Mouse (Mus musculus): ENCODE data around the gene Epb42. TPM values are rescaled to one million over a fixed set of nuclear protein-coding genes. Genes with fewer than 3 reads are reported as not detected.

Gene Epb42
- polyA plus RNA-seq, 1 experiment: not detected

DNA sequence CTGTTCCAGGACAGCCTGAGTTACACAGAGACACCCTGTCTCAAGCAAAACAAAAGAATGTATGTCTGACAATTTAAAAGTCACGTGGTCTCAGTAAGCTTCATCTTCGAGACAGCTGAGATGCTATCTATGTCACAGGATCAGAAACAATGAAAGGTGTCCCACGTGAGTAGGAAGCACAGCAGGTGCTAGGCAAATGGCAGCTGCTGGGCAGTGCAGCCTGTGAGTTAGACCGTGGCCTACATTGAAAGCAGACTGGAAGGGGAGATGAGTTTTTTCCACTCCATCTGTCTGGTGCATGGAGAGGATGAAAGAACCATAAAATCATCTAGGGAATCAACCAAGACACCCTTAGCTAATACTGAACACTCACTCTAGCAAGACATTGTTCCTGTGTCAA is 30.2 kb upstream of the Epb42 start:
- Histone ChIP-seq H3K79me3 (ENCODE audit: low read depth) (no peaks in the 10 kb centered on the region), H3K4me3 (ENCODE audit: insufficient read depth, poor library complexity, severe bottlenecking) (no peak overlapping the region), H3K36me3 (ENCODE audit: control insufficient read depth, insufficient read depth) (no peaks in the 10 kb centered on the region), H3K27me3 (ENCODE audit: control insufficient read depth, insufficient read depth, insufficient read length) (no peaks in the 10 kb centered on the region), H3ac (ENCODE audit: control insufficient read depth, insufficient read length, low read depth) (no peak overlapping the region), H3K79me2 (ENCODE audit: control insufficient read depth, insufficient read depth) (no peaks in the 10 kb centered on the region)
- TF ChIP-seq CEBPB (IDR thresholded peaks at IDR 0.05; ENCODE audit: low read depth) (no peak), MAX (IDR thresholded peaks at IDR 0.05) (no peak), MYOD1 (IDR thresholded peaks at IDR 0.05; ENCODE audit: control insufficient read depth, insufficient read length, low read depth) (no peak), FOSL1 (IDR thresholded peaks at IDR 0.05; ENCODE audit: insufficient read depth, low read length, poor library complexity, severe bottlenecking) (no peak), USF1 (IDR thresholded peaks at IDR 0.05; ENCODE audit: low read depth) (no peak), MYOG (IDR thresholded peaks at IDR 0.05; ENCODE audit: control insufficient read depth, extremely low read depth, insufficient read length) (no peak), CTCF (IDR thresholded peaks at IDR 0.05; ENCODE audit: control insufficient read depth, insufficient read depth, insufficient read length) (no peak)

- H3K36me3 ChIP-seq (ENCODE audit: control insufficient read depth, insufficient read depth): no peaks in the 10 kb centered on the region
- no peak overlapping the region for H3K4me3 ChIP-seq (ENCODE audit: insufficient read depth, poor library complexity, severe bottlenecking)
- H3K79me3 ChIP-seq (ENCODE audit: low read depth): no peaks in the 10 kb centered on the region
- no peak overlapping the region for H3ac ChIP-seq (ENCODE audit: control insufficient read depth, insufficient read length, low read depth)
- TF ChIP-seq MYOD1 (IDR thresholded peaks at IDR 0.05; ENCODE audit: control insufficient read depth, insufficient read length, low read depth) (no peak), CTCF (IDR thresholded peaks at IDR 0.05; ENCODE audit: control insufficient read depth, insufficient read depth, insufficient read length) (no peak), USF1 (IDR thresholded peaks at IDR 0.05; ENCODE audit: low read depth) (no peak), MAX (IDR thresholded peaks at IDR 0.05) (no peak), MYOG (IDR thresholded peaks at IDR 0.05; ENCODE audit: control insufficient read depth, extremely low read depth, insufficient read length) (no peak), CEBPB (IDR thresholded peaks at IDR 0.05; ENCODE audit: low read depth) (no peak), FOSL1 (IDR thresholded peaks at IDR 0.05; ENCODE audit: insufficient read depth, low read length, poor library complexity, severe bottlenecking) (no peak)
- H3K27me3 ChIP-seq (ENCODE audit: control insufficient read depth, insufficient read depth, insufficient read length): peaks cover 4% of the 10 kb centered on the region
- H3K79me2 ChIP-seq (ENCODE audit: control insufficient read depth, insufficient read depth): no peaks in the 10 kb centered on the region
These were observed 24.4 kb upstream of the Epb42 start for GRCm38 (mm10) chr2:121061315-121061714.

GRCm38 (mm10) chr2:121057997-121058396 is 21.1 kb upstream of the Epb42 start:
- H3K4me3 ChIP-seq (ENCODE audit: insufficient read depth, poor library complexity, severe bottlenecking): no peak overlapping the region
- no peak overlapping the region for H3ac ChIP-seq (ENCODE audit: control insufficient read depth, insufficient read length, low read depth)
- TF ChIP-seq CEBPB (IDR thresholded peaks at IDR 0.05; ENCODE audit: low read depth) (no peak), FOSL1 (IDR thresholded peaks at IDR 0.05; ENCODE audit: insufficient read depth, low read length, poor library complexity, severe bottlenecking) (no peak), MYOG (IDR thresholded peaks at IDR 0.05; ENCODE audit: control insufficient read depth, extremely low read depth, insufficient read length) (no peak), MAX (IDR thresholded peaks at IDR 0.05) (no peak), USF1 (IDR thresholded peaks at IDR 0.05; ENCODE audit: low read depth) (no peak), CTCF (IDR thresholded peaks at IDR 0.05; ENCODE audit: control insufficient read depth, insufficient read depth, insufficient read length) (no peak), MYOD1 (IDR thresholded peaks at IDR 0.05; ENCODE audit: control insufficient read depth, insufficient read length, low read depth) (no peak)
- no peaks in the 10 kb centered on the region for H3K79me3 ChIP-seq (ENCODE audit: low read depth)
- H3K79me2 ChIP-seq (ENCODE audit: control insufficient read depth, insufficient read depth): no peaks in the 10 kb centered on the region
- H3K36me3 ChIP-seq (ENCODE audit: control insufficient read depth, insufficient read depth): no peaks in the 10 kb centered on the region
- H3K27me3 ChIP-seq (ENCODE audit: control insufficient read depth, insufficient read depth, insufficient read length): peaks cover 4% of the 10 kb centered on the region

GRCm38 (mm10) chr2:121055915-121056314 is 19.0 kb upstream of the Epb42 start:
- Histone ChIP-seq H3K4me3 (ENCODE audit: insufficient read depth, poor library complexity, severe bottlenecking) (no peak overlapping the region), H3K79me2 (ENCODE audit: control insufficient read depth, insufficient read depth) (no peaks in the 10 kb centered on the region), H3K79me3 (ENCODE audit: low read depth) (no peaks in the 10 kb centered on the region), H3ac (ENCODE audit: control insufficient read depth, insufficient read length, low read depth) (no peak overlapping the region), H3K27me3 (ENCODE audit: control insufficient read depth, insufficient read depth, insufficient read length) (peaks cover 12% of the 10 kb centered on the region), H3K36me3 (ENCODE audit: control insufficient read depth, insufficient read depth) (no peaks in the 10 kb centered on the region)
- no peak for TF ChIP-seq USF1 (IDR thresholded peaks at IDR 0.05; ENCODE audit: low read depth)
- no peak for TF ChIP-seq CTCF (IDR thresholded peaks at IDR 0.05; ENCODE audit: control insufficient read depth, insufficient read depth, insufficient read length)
- TF ChIP-seq FOSL1 (IDR thresholded peaks at IDR 0.05; ENCODE audit: insufficient read depth, low read length, poor library complexity, severe bottlenecking): no peak
- TF ChIP-seq CEBPB (IDR thresholded peaks at IDR 0.05; ENCODE audit: low read depth): no peak
- no peak for TF ChIP-seq MYOG (IDR thresholded peaks at IDR 0.05; ENCODE audit: control insufficient read depth, extremely low read depth, insufficient read length)

DNA sequence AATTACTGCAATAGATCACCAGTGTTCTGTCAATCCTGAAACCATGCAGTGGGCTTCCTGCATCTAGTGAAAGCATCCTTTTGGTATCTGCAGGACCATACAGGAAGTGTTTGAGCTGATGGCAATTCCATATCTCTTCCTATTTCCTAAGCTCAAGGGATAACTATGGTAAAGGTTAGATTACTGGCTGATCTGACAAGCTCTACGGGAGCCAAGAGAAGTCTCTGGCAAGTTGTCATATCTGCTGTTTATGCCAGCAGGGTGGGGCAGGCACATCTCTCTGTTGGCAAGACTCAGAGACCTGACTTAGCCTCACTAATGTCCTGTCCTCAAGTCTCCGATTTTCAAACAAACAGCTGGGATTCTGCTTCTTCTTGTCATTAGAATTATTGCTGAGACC is 17.2 kb upstream of the Epb42 start:
- Histone ChIP-seq H3ac (ENCODE audit: control insufficient read depth, insufficient read length, low read depth) (no peak overlapping the region), H3K4me3 (ENCODE audit: insufficient read depth, poor library complexity, severe bottlenecking) (no peak overlapping the region), H3K36me3 (ENCODE audit: control insufficient read depth, insufficient read depth) (no peaks in the 10 kb centered on the region), H3K79me3 (ENCODE audit: low read depth) (no peaks in the 10 kb centered on the region), H3K27me3 (ENCODE audit: control insufficient read depth, insufficient read depth, insufficient read length) (peaks cover 17% of the 10 kb centered on the region), H3K79me2 (ENCODE audit: control insufficient read depth, insufficient read depth) (no peaks in the 10 kb centered on the region)
- TF ChIP-seq FOSL1 (IDR thresholded peaks at IDR 0.05; ENCODE audit: insufficient read depth, low read length, poor library complexity, severe bottlenecking) (no peak), MAX (IDR thresholded peaks at IDR 0.05) (no peak), MYOD1 (IDR thresholded peaks at IDR 0.05; ENCODE audit: control insufficient read depth, insufficient read length, low read depth) (no peak), MYOG (IDR thresholded peaks at IDR 0.05; ENCODE audit: control insufficient read depth, extremely low read depth, insufficient read length) (no peak), CTCF (IDR thresholded peaks at IDR 0.05; ENCODE audit: control insufficient read depth, insufficient read depth, insufficient read length) (no peak), CEBPB (IDR thresholded peaks at IDR 0.05; ENCODE audit: low read depth) (no peak), USF1 (IDR thresholded peaks at IDR 0.05; ENCODE audit: low read depth) (no peak)

DNA sequence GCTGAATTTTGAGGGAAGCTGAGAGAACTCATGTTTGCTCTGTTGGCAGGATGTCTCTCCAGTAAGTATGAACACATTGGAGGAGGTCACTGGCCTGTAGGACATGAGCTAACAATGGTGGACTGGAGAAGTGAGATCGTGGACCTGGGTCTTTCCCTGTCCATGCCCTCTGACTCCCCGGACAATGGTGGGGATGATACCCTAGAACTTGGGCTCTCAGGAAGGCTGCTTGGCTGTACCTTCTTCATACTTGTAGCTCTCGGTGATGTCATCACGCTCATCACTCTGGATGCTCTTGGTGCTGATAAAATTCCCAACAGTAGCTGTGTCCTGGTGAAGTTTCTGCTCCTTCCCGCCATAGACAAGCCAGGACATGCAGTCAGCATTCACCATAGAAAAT is 15.3 kb upstream of the Epb42 start:
- Histone ChIP-seq H3ac (ENCODE audit: control insufficient read depth, insufficient read length, low read depth) (no peak overlapping the region), H3K79me3 (ENCODE audit: low read depth) (no peaks in the 10 kb centered on the region), H3K4me3 (ENCODE audit: insufficient read depth, poor library complexity, severe bottlenecking) (no peak overlapping the region), H3K36me3 (ENCODE audit: control insufficient read depth, insufficient read depth) (no peaks in the 10 kb centered on the region), H3K79me2 (ENCODE audit: control insufficient read depth, insufficient read depth) (no peaks in the 10 kb centered on the region), H3K27me3 (ENCODE audit: control insufficient read depth, insufficient read depth, insufficient read length) (peaks cover 17% of the 10 kb centered on the region)
- TF ChIP-seq MYOD1 (IDR thresholded peaks at IDR 0.05; ENCODE audit: control insufficient read depth, insufficient read length, low read depth): no peak
- no peak for TF ChIP-seq CEBPB (IDR thresholded peaks at IDR 0.05; ENCODE audit: low read depth)
- TF ChIP-seq FOSL1 (IDR thresholded peaks at IDR 0.05; ENCODE audit: insufficient read depth, low read length, poor library complexity, severe bottlenecking): no peak
- no peak for TF ChIP-seq MYOG (IDR thresholded peaks at IDR 0.05; ENCODE audit: control insufficient read depth, extremely low read depth, insufficient read length)
- no peak for TF ChIP-seq USF1 (IDR thresholded peaks at IDR 0.05; ENCODE audit: low read depth)

Measured in C2C12 (cell line).